Mouse (Mus musculus): Measurements from ENCODE around the gene Hormad1.
A peak's percentile ranks its signal among the peaks of the same experiment; 100 is the strongest.
"Not testable (repeated sequence)": the region's sequence is repeated elsewhere in the genome, so short reads cannot be mapped to it uniquely, and the experiment has no call there.

Gene Hormad1

GRCm38 (mm10) chr3:95560738-95561137, 1.3 kb downstream of the Hormad1 start:
- DNase-seq (ENCODE audit: extremely low read depth, low read depth, low spot score), result no peak

- no peak for DNase-seq (ENCODE audit: extremely low read depth, low read depth, low spot score)
Observed at GRCm38 (mm10) chr3:95561826-95562225, 2.3 kb downstream of the Hormad1 start.

- no peak for DNase-seq (ENCODE audit: extremely low read depth, low read depth, low spot score)
Observed at GRCm38 (mm10) chr3:95569585-95569984, 10.1 kb downstream of the Hormad1 start.

- DNase-seq (ENCODE audit: extremely low read depth, low read depth, low spot score), result no peak
Observed at GRCm38 (mm10) chr3:95587754-95588603, 28.5 kb downstream of the Hormad1 start.

GRCm38 (mm10) chr3:95588604-95589086, 29.2 kb downstream of the Hormad1 start, which contains the start of gene Golph3l:
TSS of gene Golph3l (plus strand) at chr3:95588934.
- DNase-seq (ENCODE audit: extremely low read depth, low read depth, low spot score), result peak; percentile 95

- no peak for DNase-seq (ENCODE audit: extremely low read depth, low read depth, low spot score)
Observed at GRCm38 (mm10) chr3:95598734-95599133, 39.3 kb downstream of the Hormad1 start.

GRCm38 (mm10) chr3:95601287-95601686, 41.8 kb downstream of the Hormad1 start:
- no peak for DNase-seq (ENCODE audit: extremely low read depth, low read depth, low spot score)

- no peak for DNase-seq (ENCODE audit: extremely low read depth, low read depth, low spot score)
Observed at GRCm38 (mm10) chr3:95606096-95606495, 46.6 kb downstream of the Hormad1 start.

GRCm38 (mm10) chr3:95609195-95609594, 49.7 kb downstream of the Hormad1 start:
- no peak for DNase-seq (ENCODE audit: extremely low read depth, low read depth, low spot score)

- DNase-seq (ENCODE audit: extremely low read depth, low read depth, low spot score), result no peak
Observed at GRCm38 (mm10) chr3:95613996-95614395, 54.5 kb downstream of the Hormad1 start.

GRCm38 (mm10) chr3:95618511-95618910, 59.0 kb downstream of the Hormad1 start:
- no peak for DNase-seq (ENCODE audit: extremely low read depth, low read depth, low spot score)

GRCm38 (mm10) chr3:95621241-95621640, 61.8 kb downstream of the Hormad1 start:
- DNase-seq (ENCODE audit: extremely low read depth, low read depth, low spot score), result no peak

- not testable (repeated sequence) for DNase-seq (ENCODE audit: extremely low read depth, low read depth, low spot score)
Observed at GRCm38 (mm10) chr3:95622421-95622820, 62.9 kb downstream of the Hormad1 start.

- no peak for DNase-seq (ENCODE audit: extremely low read depth, low read depth, low spot score)
Observed at GRCm38 (mm10) chr3:95623551-95623950, 64.1 kb downstream of the Hormad1 start.

- DNase-seq (ENCODE audit: extremely low read depth, low read depth, low spot score), result not testable (repeated sequence)
Observed at GRCm38 (mm10) chr3:95623991-95624515, 64.6 kb downstream of the Hormad1 start.

- peak; percentile 96 for DNase-seq (ENCODE audit: extremely low read depth, low read depth, low spot score)
Observed at GRCm38 (mm10) chr3:95624628-95625503, 65.4 kb downstream of the Hormad1 start, which contains the start of gene Ensa. TSS of gene Ensa (plus strand) at chr3:95624993.

GRCm38 (mm10) chr3:95627763-95628162, 68.3 kb downstream of the Hormad1 start:
- no peak for DNase-seq (ENCODE audit: extremely low read depth, low read depth, low spot score)

GRCm38 (mm10) chr3:95629755-95630154, 70.3 kb downstream of the Hormad1 start:
- no peak for DNase-seq (ENCODE audit: extremely low read depth, low read depth, low spot score)

- no peak for DNase-seq (ENCODE audit: extremely low read depth, low read depth, low spot score)
Observed at GRCm38 (mm10) chr3:95630856-95631255, 71.4 kb downstream of the Hormad1 start.

GRCm38 (mm10) chr3:95631304-95631703, 71.8 kb downstream of the Hormad1 start:
- DNase-seq (ENCODE audit: extremely low read depth, low read depth, low spot score), result no peak

Measured in fat pad, adult 2 months (tissue).